Mouse (Mus musculus) R1 (cell line): ENCODE measurements at regions not wholly inside any gene's neighbourhood (a gene's known extent, or its start where the extent isn't known, plus 50 kb on each side); places are given as distances from the start of the nearest gene placed in this dataset.

Experiments used
- DNase-seq: peaks from one replicate; pipeline ENCODE4 v3.0.0-alpha.2; 2018; ENCODE audit warnings: low read depth, low spot score

DNA sequence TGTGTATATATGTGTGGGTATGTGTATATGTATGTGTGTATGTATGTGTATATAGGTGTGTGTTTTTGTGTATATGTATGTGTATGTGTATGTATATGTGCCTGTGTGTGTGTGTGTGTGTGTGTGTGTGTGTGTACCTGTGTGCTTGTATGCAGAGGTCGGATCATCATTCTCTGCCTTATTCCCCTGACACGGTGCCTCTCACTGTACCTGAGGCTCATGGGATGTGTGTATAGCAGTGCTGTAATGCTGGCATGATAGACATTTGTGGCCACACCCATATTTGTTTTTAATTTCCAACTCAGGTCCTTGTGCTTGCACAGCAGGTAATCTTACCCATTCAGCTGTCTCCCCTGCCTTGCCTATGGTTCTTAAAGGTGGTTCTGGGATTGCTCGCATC lies 402.1 kb upstream of the Tmpo start:
- DNase-seq: no peak

DNA sequence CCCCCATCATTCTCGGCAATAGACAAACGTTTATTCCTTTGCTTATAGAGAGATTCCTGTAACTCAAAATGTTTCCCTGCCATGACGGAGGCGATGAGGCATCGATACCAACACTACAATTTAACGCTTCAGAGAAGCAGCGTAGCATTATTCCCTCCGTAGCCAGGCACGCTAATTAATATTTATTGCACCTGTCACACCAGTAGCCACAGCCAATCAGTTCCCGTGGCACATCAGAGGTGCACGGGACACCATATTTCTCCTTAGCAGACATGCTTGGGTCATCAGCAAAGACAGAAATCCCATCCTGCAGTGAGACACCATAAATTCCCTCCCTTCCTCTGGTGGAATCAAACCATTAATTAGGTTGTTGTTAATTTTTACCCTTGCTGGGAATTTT lies 399.8 kb upstream of the Tmpo start:
- no peak for DNase-seq

DNA sequence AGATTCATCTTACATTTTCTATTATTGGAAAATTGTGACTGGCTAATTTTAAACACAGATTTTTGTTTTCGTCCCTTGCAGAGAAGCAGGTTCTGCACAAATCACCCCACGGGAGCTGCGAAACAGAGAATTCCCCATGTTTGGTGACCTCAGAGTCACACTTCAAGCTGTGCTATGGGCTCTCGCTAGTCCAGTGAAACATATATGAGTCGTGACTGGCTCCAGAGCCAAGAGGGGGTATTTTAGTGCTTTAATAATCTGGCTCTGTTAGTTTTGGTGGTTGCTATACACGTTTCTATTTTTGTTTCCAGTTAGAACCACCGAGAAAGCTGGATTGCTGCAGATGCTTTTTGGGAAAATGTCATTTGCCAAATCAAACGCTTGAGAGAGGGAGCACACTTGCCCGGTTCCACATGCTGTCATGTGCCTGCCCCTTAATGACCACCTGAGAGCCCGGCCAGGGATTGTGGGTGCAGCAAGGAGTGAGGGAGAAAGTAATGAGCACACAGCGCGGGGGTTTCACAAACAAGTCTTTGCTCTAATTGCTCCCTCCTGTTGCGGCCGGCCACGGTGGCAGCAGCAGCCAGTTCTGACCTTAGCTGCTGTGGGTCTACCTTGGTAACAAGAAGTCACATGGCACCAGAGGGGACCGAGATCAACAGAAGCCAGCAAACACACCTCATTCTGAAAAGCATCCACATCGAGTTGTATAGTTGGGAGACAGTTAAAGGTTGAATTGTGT lies 394.4 kb upstream of the Tmpo start:
- DNase-seq: no peak

DNA sequence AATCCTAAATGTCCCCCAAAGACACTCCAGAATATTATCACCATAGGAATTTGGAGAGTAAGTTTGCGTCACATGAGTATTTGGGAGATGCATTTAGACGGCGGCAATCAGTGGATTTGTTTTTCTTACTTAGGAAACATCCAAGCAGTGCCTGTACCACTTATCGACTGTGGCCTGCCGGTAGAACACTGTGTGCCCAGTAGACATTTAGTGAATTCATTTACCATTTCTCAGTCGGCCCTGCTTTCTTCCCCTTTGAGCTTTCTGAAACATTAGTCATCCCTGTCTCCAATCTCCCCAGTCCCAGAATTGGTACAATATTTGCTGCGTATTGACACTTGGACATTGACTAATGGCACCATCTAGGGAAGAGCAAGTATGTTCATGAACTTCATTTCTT lies 391.7 kb upstream of the Tmpo start:
- DNase-seq: no peak

DNA sequence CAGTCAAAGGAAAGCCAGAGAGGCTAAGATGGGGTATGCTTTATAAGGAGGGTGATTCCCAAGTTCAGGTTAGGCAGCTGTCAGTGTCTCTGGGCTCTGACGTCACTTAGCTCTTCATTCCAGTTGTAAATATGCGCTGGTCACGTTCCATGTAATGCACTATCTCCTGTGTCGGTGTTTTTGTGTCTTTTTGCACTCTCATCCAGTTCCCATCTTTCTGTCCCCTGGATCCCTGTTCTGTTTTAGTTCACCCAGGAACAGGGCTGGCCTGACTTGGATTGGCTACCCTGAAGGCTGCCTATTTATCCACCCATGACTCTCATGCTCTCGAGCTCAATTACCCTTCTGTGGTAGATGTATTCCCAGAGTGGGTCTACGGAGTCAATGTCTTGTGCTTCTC lies 387.9 kb upstream of the Tmpo start:
- no peak for DNase-seq

DNA sequence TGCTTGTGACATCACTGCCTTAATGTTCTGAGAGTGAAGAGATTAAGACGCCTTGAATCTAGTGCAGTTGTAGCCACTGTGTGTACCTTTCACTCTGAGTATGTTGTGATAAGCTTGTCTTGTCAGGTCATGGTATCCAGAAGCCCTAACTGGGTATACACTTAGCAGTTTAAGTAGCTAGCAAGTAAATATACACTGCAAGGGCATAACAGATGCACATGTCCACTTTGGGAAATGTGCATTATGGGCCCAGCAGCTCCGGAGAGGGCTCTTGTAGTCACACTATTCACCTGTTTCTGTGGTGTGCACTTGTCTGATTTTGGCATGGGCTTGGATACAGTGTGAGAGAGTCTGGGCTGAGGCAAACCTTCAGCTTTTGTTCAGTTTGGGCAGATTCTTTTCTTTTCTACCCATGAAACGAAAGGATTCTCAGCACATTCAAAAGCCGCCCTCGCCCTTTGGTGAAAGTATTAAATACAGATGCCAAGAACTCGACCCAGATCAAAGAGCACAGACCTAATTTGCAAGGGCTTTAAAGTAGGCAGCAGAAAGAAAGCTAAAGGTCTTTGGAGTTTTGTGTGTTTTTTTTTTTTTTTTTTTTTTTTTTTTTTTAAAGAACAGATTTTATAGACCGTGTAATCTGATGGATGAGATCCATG lies 385.1 kb upstream of the Tmpo start:
- no peak for DNase-seq

DNA sequence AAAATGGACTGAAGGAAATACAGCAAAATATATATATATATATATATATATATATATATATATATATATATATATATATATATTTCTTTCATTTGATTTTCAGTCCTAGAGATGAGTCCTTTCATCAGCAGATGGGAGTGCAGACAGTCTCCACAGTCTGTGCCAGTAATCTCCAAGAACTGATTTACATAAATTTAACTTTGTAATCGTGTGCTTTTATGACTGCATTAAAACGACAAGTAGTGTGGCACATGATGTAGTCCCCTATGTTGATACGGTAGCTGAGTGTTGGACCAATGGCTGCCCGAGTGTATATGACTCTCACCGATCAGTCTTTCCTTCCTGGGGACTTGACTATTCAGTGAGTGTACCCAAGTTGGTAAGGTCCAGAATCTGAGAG lies 378.2 kb upstream of the Tmpo start:
- DNase-seq: no peak

DNA sequence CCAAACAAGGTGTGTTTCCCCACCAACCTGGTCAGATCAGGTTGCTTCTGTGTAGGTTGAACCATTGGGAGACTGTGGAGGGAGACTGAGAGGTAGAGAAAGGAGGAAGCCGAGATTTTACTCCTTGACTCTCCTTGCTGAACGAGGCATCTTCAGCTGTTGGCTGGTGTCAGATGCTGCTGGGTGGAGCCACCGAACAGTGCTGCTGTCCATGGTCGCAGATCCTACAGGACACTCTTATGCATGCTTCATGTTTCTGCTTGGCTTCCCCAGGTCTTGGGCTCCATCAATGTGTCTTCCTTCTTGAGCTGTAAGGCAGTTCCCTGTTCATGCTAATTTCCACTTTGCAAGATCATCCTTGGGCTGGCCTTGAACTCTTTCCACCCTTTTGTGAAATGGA lies 367.0 kb upstream of the Tmpo start:
- DNase-seq: peak; percentile 22

GRCm38 (mm10) chr10:91546140-91546539 lies 365.0 kb upstream of the Tmpo start:
- DNase-seq: peak; percentile 10

DNA sequence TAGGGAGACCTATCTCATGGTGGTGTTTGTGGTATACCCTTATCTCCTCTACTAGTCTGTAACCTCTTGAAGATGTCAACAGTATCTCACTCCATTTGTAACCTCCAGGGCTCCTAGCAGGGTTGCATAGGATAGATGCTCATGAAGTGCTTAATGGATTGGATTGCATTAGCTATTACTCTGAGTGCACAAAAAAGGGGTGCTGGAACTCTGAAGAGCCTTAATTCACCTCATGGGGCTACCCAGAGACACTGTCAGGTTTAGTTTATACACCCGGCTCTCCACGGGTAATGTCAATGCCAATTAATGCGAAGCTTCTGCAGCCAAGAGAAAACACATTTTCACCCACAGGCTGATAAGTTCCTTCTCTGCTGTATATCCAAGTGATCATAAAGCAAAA lies 364.3 kb upstream of the Tmpo start:
- no peak for DNase-seq

GRCm38 (mm10) chr10:91543167-91543918 lies 362.2 kb upstream of the Tmpo start:
- DNase-seq: no peak

GRCm38 (mm10) chr10:91542201-91542604 lies 361.1 kb upstream of the Tmpo start:
- peak; percentile 23 for DNase-seq

DNA sequence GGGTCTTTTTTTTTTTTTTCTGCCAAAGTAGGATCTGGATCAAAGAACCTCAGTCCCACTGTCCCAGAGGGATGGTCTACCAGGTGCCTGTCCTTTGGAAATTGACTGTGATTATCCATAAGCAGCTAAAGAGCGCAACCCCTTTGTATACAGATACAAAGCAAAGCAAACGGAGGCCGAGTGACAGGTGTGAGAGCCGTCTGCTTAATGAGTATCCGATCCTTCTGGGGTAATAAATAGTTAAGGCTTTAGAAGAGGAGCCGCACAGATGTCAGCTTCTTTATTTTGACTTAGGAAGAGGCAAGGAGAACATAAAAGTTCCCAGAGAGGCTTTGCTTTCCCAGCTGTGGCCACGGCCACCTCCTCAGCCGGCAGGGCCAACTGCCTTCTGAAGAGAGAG lies 356.1 kb upstream of the Tmpo start:
- DNase-seq: no peak

- DNase-seq: peak; percentile 23
These were observed 354.3 kb upstream of the Tmpo start for GRCm38 (mm10) chr10:91535392-91535791.

DNA sequence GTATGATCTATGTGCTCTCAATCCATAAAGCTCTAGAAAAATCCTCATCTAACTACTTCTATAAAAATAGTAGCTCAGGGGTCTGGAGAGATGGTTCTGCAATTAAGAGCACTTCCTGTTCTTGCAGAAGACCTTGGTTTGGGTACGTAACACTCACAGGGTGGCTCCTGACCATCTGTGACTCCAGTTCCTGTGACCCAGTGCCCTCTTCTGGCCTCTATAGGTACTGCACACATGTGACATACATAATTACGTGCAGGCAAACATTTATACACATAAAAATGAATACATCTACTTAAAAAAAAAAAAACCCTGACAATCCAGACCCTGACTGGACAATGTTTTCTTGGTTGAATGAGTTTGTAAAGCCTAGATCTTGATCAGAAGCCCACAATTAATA lies 347.2 kb upstream of the Tmpo start:
- peak; percentile 59 for DNase-seq

GRCm38 (mm10) chr10:91521168-91521567 lies 340.1 kb upstream of the Tmpo start:
- no peak for DNase-seq

GRCm38 (mm10) chr10:91515021-91515371 lies 333.9 kb upstream of the Tmpo start:
- no peak for DNase-seq

- DNase-seq: no peak
These were observed 333.3 kb upstream of the Tmpo start for GRCm38 (mm10) chr10:91514163-91515020.

GRCm38 (mm10) chr10:91507038-91507437 lies 325.9 kb upstream of the Tmpo start:
- DNase-seq: no peak

GRCm38 (mm10) chr10:91504891-91505290 lies 323.8 kb upstream of the Tmpo start:
- DNase-seq: no peak

GRCm38 (mm10) chr10:91498543-91498942 lies 317.4 kb upstream of the Tmpo start:
- no peak for DNase-seq

DNA sequence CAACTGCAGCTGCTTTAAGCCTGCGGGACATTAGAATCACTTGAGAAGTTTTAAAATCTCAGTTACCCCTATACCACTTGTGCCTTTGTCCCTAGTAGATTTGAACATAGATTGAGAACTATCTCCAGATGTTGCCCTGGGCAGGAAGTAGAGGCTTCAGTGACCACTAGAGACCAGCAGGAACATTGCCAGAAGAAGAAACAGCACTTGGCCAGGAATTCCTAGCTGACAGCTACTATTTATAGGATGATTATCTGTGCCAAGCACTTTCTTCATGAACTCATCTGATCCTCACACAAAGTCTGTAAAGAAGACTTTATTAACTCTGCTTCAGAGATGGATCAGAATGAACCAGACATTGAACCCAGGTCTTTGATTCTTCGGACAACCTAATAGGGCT lies 283.6 kb upstream of the Tmpo start:
- DNase-seq: no peak
